Mouse (Mus musculus) stomach, embryonic 14.5 days (tissue): ENCODE measurements around the gene Mrpl24. TPM values are rescaled to one million over a fixed set of nuclear protein-coding genes. Genes with fewer than 3 reads are reported as not detected.
A peak's percentile ranks its signal among the peaks of the same experiment; 100 is the strongest.

Source experiments
- ATAC-seq: fragments of 200-750 bp; cut with Nextera tagmentation; 2 replicates; pipeline ENCODE4 v1.8.0; 2017; ENCODE audit warnings: low read depth, moderate TSS enrichment; ENCODE audit not compliant: insufficient number of reproducible peaks, insufficient read depth, low FRiP score
- H3K27ac ChIP-seq: fragments of 300-500 bp; sonication (generic); 2 replicates; pipeline ENCODE4 v1.5.1; 2014; ENCODE audit warnings: mild to moderate bottlenecking, low read length, moderate library complexity, mixed read lengths
- H3K27me3 ChIP-seq: fragments of 300-500 bp; sonication (generic); 2 replicates; pipeline ENCODE4 v1.6.1; 2014; ENCODE audit warnings: low read length, control low read depth, mixed read lengths; ENCODE audit not compliant: control insufficient read depth, insufficient read depth
- H3K36me3 ChIP-seq: fragments of 300-500 bp; sonication (generic); 2 replicates; pipeline ENCODE4 v1.6.1; 2014; ENCODE audit warnings: mild to moderate bottlenecking, control low read depth, low read length, moderate library complexity, mixed read lengths; ENCODE audit not compliant: control insufficient read depth, insufficient read depth
- H3K4me1 ChIP-seq: fragments of 300-500 bp; sonication (generic); 2 replicates; pipeline ENCODE4 v1.6.1; 2014; ENCODE audit warnings: low read length, control low read depth, mixed read lengths; ENCODE audit not compliant: control insufficient read depth, insufficient read depth
- H3K4me2 ChIP-seq: fragments of 300-500 bp; sonication (generic); replicated peaks from 2 replicates; pipeline ENCODE4 v1.6.1; 2014; ENCODE audit warnings: low read depth, low read length, control low read depth
- H3K4me3 ChIP-seq: fragments of 300-500 bp; sonication (generic); 2 replicates; pipeline ENCODE4 v1.5.1; 2014; ENCODE audit warnings: low read depth, low read length, control low read depth
- H3K9ac ChIP-seq: fragments of 300-500 bp; sonication (generic); replicated peaks from 2 replicates; pipeline ENCODE4 v1.6.1; 2014; ENCODE audit warnings: low read depth, mild to moderate bottlenecking, control low read depth, low read length, moderate library complexity, mixed read lengths
- H3K9me3 ChIP-seq: fragments of 300-500 bp; sonication (generic); 2 replicates; pipeline ENCODE4 v1.6.1; 2016; ENCODE audit warnings: low read depth, low read length, control low read depth; ENCODE audit not compliant: control insufficient read depth
- WGBS: fragments of 180-500 bp; shearing (Covaris S2); extraction: QIAGEN DNeasy Blood & Tissue Kit; methylation state at CpG from one replicate; pipeline ENCODE4 v1.1.7; 2014; 5-methylcytosine and 5-hydroxymethylcytosine counted together
- polyA plus RNA-seq: library from polyadenylated mRNA; unstranded; fragments of >200 nt; fragmentation: Nextera tagmentation; extraction: Ambion mirVana; gene quantifications from 2 replicates; pipeline ENCODE4 v1.2.1, GENCODE M21; 2014

Gene Mrpl24
- polyA plus RNA-seq, 1 experiment from 2014 or later, result 73.5 TPM

GRCm38 (mm10) chr3:87946541-87946860, 27.2 kb downstream of the Mrpl24 start:
- no peak overlapping the region for H3K4me2 ChIP-seq
- ATAC-seq, result no peak
- H3K27me3 ChIP-seq, result no peaks in the 10 kb centered on the region
- WGBS, result 44% methylated on average over 1 of the region's 1 CpGs
- peaks cover 45% of the 10 kb centered on the region for H3K4me1 ChIP-seq
- no peak overlapping the region for H3K9ac ChIP-seq
- no peak overlapping the region for H3K4me3 ChIP-seq
- peaks cover 14% of the 10 kb centered on the region for H3K36me3 ChIP-seq
- H3K9me3 ChIP-seq, result no peaks in the 10 kb centered on the region
- H3K27ac ChIP-seq, result no peak overlapping the region

- 5% methylated on average over 26 of the region's 26 CpGs for WGBS
- peak overlapping the region; percentile 68 for H3K4me2 ChIP-seq
- peaks cover 7% of the 10 kb centered on the region for H3K36me3 ChIP-seq
- H3K9ac ChIP-seq, result peak overlapping the region; percentile 14; the same call in 1 of the 2 replicates
- H3K9me3 ChIP-seq, result no peaks in the 10 kb centered on the region
- ATAC-seq, result no peak
- peaks cover 47% of the 10 kb centered on the region for H3K4me1 ChIP-seq
- no peak overlapping the region for H3K27ac ChIP-seq
- peak overlapping the region; percentile 26; the same call in 1 of the 2 replicates for H3K4me3 ChIP-seq
- no peaks in the 10 kb centered on the region for H3K27me3 ChIP-seq
Measured at GRCm38 (mm10) chr3:87947056-87947810, 27.9 kb downstream of the Mrpl24 start.

GRCm38 (mm10) chr3:87947811-87948199, 28.5 kb downstream of the Mrpl24 start:
- Histone ChIP-seq H3K36me3 (peaks cover 3% of the 10 kb centered on the region), H3K4me3 (peak overlapping the region; percentile 26), H3K4me1 (peaks cover 47% of the 10 kb centered on the region), H3K27ac (no peak overlapping the region), H3K9ac (no peak overlapping the region; the same call in 1 of the 2 replicates), H3K27me3 (no peaks in the 10 kb centered on the region), H3K9me3 (no peaks in the 10 kb centered on the region), H3K4me2 (peak overlapping the region; percentile 68)
- no peak for ATAC-seq
- 2% methylated on average over 17 of the region's 17 CpGs for WGBS

- Histone ChIP-seq H3K9me3 (no peaks in the 10 kb centered on the region), H3K4me3 (peak within 1 kb of the TSS; percentile 26), H3K4me1 (peaks cover 51% of the 10 kb centered on the region), H3K27ac (0 out of 2 replicates have a peak within 1 kb of the TSS, but pooled peaks have one; percentile 33), H3K4me2 (peak within 1 kb of the TSS; percentile 68), H3K27me3 (no peaks in the 10 kb centered on the region), H3K36me3 (peaks cover 2% of the 10 kb centered on the region), H3K9ac (peak within 1 kb of the TSS; percentile 18; the same call in 1 of the 2 replicates)
- WGBS, result 3% methylated on average over 35 of the region's 35 CpGs
- ATAC-seq, result no peak; the same call in 1 of the 2 replicates
Measured at GRCm38 (mm10) chr3:87948378-87949265, 29.3 kb downstream of the Mrpl24 start, which contains the start of gene Crabp2. Gene Crabp2 (plus strand): TSS chr3:87948666.

- H3K9ac ChIP-seq, result 0 out of 2 replicates have a peak overlapping the region, but pooled peaks have one; percentile 18
- H3K9me3 ChIP-seq, result no peaks in the 10 kb centered on the region
- H3K27ac ChIP-seq, result 0 out of 2 replicates have a peak overlapping the region, but pooled peaks have one; percentile 33
- H3K4me2 ChIP-seq, result peak overlapping the region; percentile 68
- ATAC-seq, result no peak
- H3K4me3 ChIP-seq, result peak overlapping the region; percentile 26
- WGBS, result 14% methylated on average over 16 of the region's 16 CpGs
- H3K27me3 ChIP-seq, result no peaks in the 10 kb centered on the region
- no peaks in the 10 kb centered on the region for H3K36me3 ChIP-seq
- peaks cover 51% of the 10 kb centered on the region for H3K4me1 ChIP-seq
Measured at GRCm38 (mm10) chr3:87949266-87949954, 30.1 kb downstream of the Mrpl24 start.

- H3K9me3 ChIP-seq, result no peaks in the 10 kb centered on the region
- H3K36me3 ChIP-seq, result no peaks in the 10 kb centered on the region
- peak overlapping the region; percentile 68 for H3K4me2 ChIP-seq
- 16% methylated on average over 13 of the region's 13 CpGs for WGBS
- ATAC-seq, result no peak
- peaks cover 48% of the 10 kb centered on the region for H3K4me1 ChIP-seq
- no peaks in the 10 kb centered on the region for H3K27me3 ChIP-seq
- H3K27ac ChIP-seq, result no peak overlapping the region
- peak overlapping the region; percentile 26; the same call in 1 of the 2 replicates for H3K4me3 ChIP-seq
- 0 out of 2 replicates have a peak overlapping the region, but pooled peaks have one; percentile 11 for H3K9ac ChIP-seq
Measured at GRCm38 (mm10) chr3:87949955-87950515, 30.7 kb downstream of the Mrpl24 start.

- ATAC-seq, result no peak
- Histone ChIP-seq H3K27ac (peak overlapping the region; percentile 59; the same call in 1 of the 2 replicates), H3K9ac (peak overlapping the region; percentile 32; the same call in 1 of the 2 replicates), H3K9me3 (no peaks in the 10 kb centered on the region), H3K4me3 (peak overlapping the region; percentile 20), H3K4me1 (peaks cover 43% of the 10 kb centered on the region), H3K4me2 (peak overlapping the region; percentile 46), H3K36me3 (no peaks in the 10 kb centered on the region), H3K27me3 (no peaks in the 10 kb centered on the region)
- 20% methylated on average over 12 of the region's 12 CpGs for WGBS
Measured at GRCm38 (mm10) chr3:87951946-87952345, 32.6 kb downstream of the Mrpl24 start.
